Mouse (Mus musculus): ENCODE data around the gene Stard13. TPM values are rescaled to one million over a fixed set of nuclear protein-coding genes. Genes with fewer than 3 reads are reported as not detected.
A peak's percentile ranks its signal among the peaks of the same experiment; 100 is the strongest.

Stard13 gene
- total and polyA plus RNA-seq, 2 experiments: 7.8 to 21.3 TPM

- Histone ChIP-seq H3K27me3 (ENCODE audit: control insufficient read depth, insufficient read depth, low read length) (no peaks in the 10 kb centered on the region), H3K4me3 (ENCODE audit: insufficient read depth, low read depth, low read length) (no peak overlapping the region), H3K4me1 (ENCODE audit: control insufficient read depth, insufficient read depth, low read length) (peaks cover 40% of the 10 kb centered on the region), H3K9ac (ENCODE audit: low read depth, low read length) (peak overlapping the region; percentile 47; the same call in 1 of the 2 replicates), H3K36me3 (ENCODE audit: control insufficient read depth, insufficient read depth, low read length) (no peaks in the 10 kb centered on the region), H3K79me2 (ENCODE audit: control insufficient read depth, insufficient read depth, low read length) (peaks cover 41% of the 10 kb centered on the region; the same call in 1 of the 2 replicates), H3K27ac (replicated peaks; ENCODE audit: insufficient read depth, low read depth, low read length) (peak overlapping the region; percentile 76)
- TF ChIP-seq POLR2A (IDR thresholded peaks at IDR 0.05; ENCODE audit: extremely low read depth, insufficient read depth, low read length): no peak
- no peak for TF ChIP-seq CTCF (IDR thresholded peaks at IDR 0.05; ENCODE audit: low read depth, low read length)
- 25% methylated on average over 5 of the region's 5 CpGs for WGBS
- DNase-seq (ENCODE audit: extremely low read depth, low read depth, low spot score): peak; percentile 95
Measured at GRCm38 (mm10) chr5:151166266-151166665, 67.4 kb downstream of the Stard13 start.

- Histone ChIP-seq H3K4me1 (ENCODE audit: control insufficient read depth, insufficient read depth, low read length) (peaks cover 34% of the 10 kb centered on the region), H3K27me3 (ENCODE audit: control insufficient read depth, insufficient read depth, low read length) (no peaks in the 10 kb centered on the region), H3K9ac (ENCODE audit: low read depth, low read length) (no peak overlapping the region), H3K36me3 (ENCODE audit: control insufficient read depth, insufficient read depth, low read length) (no peaks in the 10 kb centered on the region), H3K79me2 (ENCODE audit: control insufficient read depth, insufficient read depth, low read length) (peaks cover 44% of the 10 kb centered on the region), H3K4me3 (ENCODE audit: insufficient read depth, low read depth, low read length) (no peak overlapping the region), H3K27ac (replicated peaks; ENCODE audit: insufficient read depth, low read depth, low read length) (no peak overlapping the region)
- no peak for DNase-seq (ENCODE audit: extremely low read depth, low read depth, low spot score)
- no peak for TF ChIP-seq POLR2A (IDR thresholded peaks at IDR 0.05; ENCODE audit: extremely low read depth, insufficient read depth, low read length)
- no peak for TF ChIP-seq CTCF (IDR thresholded peaks at IDR 0.05; ENCODE audit: low read depth, low read length)
- 57% methylated on average over 6 of the region's 6 CpGs for WGBS
Measured at GRCm38 (mm10) chr5:151165381-151166016, 68.1 kb downstream of the Stard13 start.

GRCm38 (mm10) chr5:151164815-151165214 lies 68.8 kb downstream of the Stard13 start:
- peaks cover 29% of the 10 kb centered on the region for H3K4me1 ChIP-seq (ENCODE audit: control insufficient read depth, insufficient read depth, low read length)
- no peak for TF ChIP-seq POLR2A (IDR thresholded peaks at IDR 0.05; ENCODE audit: extremely low read depth, insufficient read depth, low read length)
- H3K36me3 ChIP-seq (ENCODE audit: control insufficient read depth, insufficient read depth, low read length): no peaks in the 10 kb centered on the region
- H3K27me3 ChIP-seq (ENCODE audit: control insufficient read depth, insufficient read depth, low read length): no peaks in the 10 kb centered on the region
- DNase-seq (ENCODE audit: extremely low read depth, low read depth, low spot score): no peak
- H3K27ac ChIP-seq (replicated peaks; ENCODE audit: insufficient read depth, low read depth, low read length): no peak overlapping the region
- no peak overlapping the region for H3K4me3 ChIP-seq (ENCODE audit: insufficient read depth, low read depth, low read length)
- WGBS: 79% methylated on average over 4 of the region's 4 CpGs
- H3K79me2 ChIP-seq (ENCODE audit: control insufficient read depth, insufficient read depth, low read length): peaks cover 44% of the 10 kb centered on the region
- no peak overlapping the region for H3K9ac ChIP-seq (ENCODE audit: low read depth, low read length)

- H3K4me3 ChIP-seq (ENCODE audit: insufficient read depth, low read depth, low read length): no peak overlapping the region
- peaks cover 38% of the 10 kb centered on the region for H3K79me2 ChIP-seq (ENCODE audit: control insufficient read depth, insufficient read depth, low read length)
- TF ChIP-seq CTCF (IDR thresholded peaks at IDR 0.05; ENCODE audit: low read depth, low read length) (no peak), POLR2A (IDR thresholded peaks at IDR 0.05; ENCODE audit: extremely low read depth, insufficient read depth, low read length) (no peak)
- peaks cover 22% of the 10 kb centered on the region for H3K4me1 ChIP-seq (ENCODE audit: control insufficient read depth, insufficient read depth, low read length)
- no peaks in the 10 kb centered on the region for H3K27me3 ChIP-seq (ENCODE audit: control insufficient read depth, insufficient read depth, low read length)
- H3K36me3 ChIP-seq (ENCODE audit: control insufficient read depth, insufficient read depth, low read length): no peaks in the 10 kb centered on the region
- H3K27ac ChIP-seq (replicated peaks; ENCODE audit: insufficient read depth, low read depth, low read length): peak overlapping the region; percentile 69
- 25% methylated on average over 3 of the region's 3 CpGs for WGBS
- peak; percentile 71 for DNase-seq (ENCODE audit: extremely low read depth, low read depth, low spot score)
- H3K9ac ChIP-seq (ENCODE audit: low read depth, low read length): no peak overlapping the region
Measured at GRCm38 (mm10) chr5:151162642-151163041, 71.0 kb downstream of the Stard13 start.

GRCm38 (mm10) chr5:151155247-151155646 lies 78.4 kb downstream of the Stard13 start:
- 100% methylated on average over 1 of the region's 1 CpGs for WGBS
- Histone ChIP-seq H3K27me3 (ENCODE audit: control insufficient read depth, insufficient read depth, low read length) (no peaks in the 10 kb centered on the region), H3K4me3 (ENCODE audit: insufficient read depth, low read depth, low read length) (no peak overlapping the region), H3K4me1 (ENCODE audit: control insufficient read depth, insufficient read depth, low read length) (peaks cover 26% of the 10 kb centered on the region), H3K36me3 (ENCODE audit: control insufficient read depth, insufficient read depth, low read length) (no peaks in the 10 kb centered on the region), H3K27ac (replicated peaks; ENCODE audit: insufficient read depth, low read depth, low read length) (peak overlapping the region; percentile 63; the same call in 1 of the 2 replicates), H3K79me2 (ENCODE audit: control insufficient read depth, insufficient read depth, low read length) (peaks cover 54% of the 10 kb centered on the region), H3K9ac (ENCODE audit: low read depth, low read length) (no peak overlapping the region)
- no peak for DNase-seq (ENCODE audit: extremely low read depth, low read depth, low spot score)
- no peak for TF ChIP-seq CTCF (IDR thresholded peaks at IDR 0.05; ENCODE audit: low read depth, low read length)
- no peak for TF ChIP-seq POLR2A (IDR thresholded peaks at IDR 0.05; ENCODE audit: extremely low read depth, insufficient read depth, low read length)

GRCm38 (mm10) chr5:151154780-151155179 lies 78.9 kb downstream of the Stard13 start:
- TF ChIP-seq CTCF (IDR thresholded peaks at IDR 0.05; ENCODE audit: low read depth, low read length) (no peak), POLR2A (IDR thresholded peaks at IDR 0.05; ENCODE audit: extremely low read depth, insufficient read depth, low read length) (no peak)
- Histone ChIP-seq H3K9ac (ENCODE audit: low read depth, low read length) (no peak overlapping the region), H3K27ac (replicated peaks; ENCODE audit: insufficient read depth, low read depth, low read length) (peak overlapping the region; percentile 63), H3K79me2 (ENCODE audit: control insufficient read depth, insufficient read depth, low read length) (peaks cover 58% of the 10 kb centered on the region), H3K36me3 (ENCODE audit: control insufficient read depth, insufficient read depth, low read length) (no peaks in the 10 kb centered on the region), H3K27me3 (ENCODE audit: control insufficient read depth, insufficient read depth, low read length) (no peaks in the 10 kb centered on the region), H3K4me1 (ENCODE audit: control insufficient read depth, insufficient read depth, low read length) (peaks cover 26% of the 10 kb centered on the region), H3K4me3 (ENCODE audit: insufficient read depth, low read depth, low read length) (no peak overlapping the region)
- no peak for DNase-seq (ENCODE audit: extremely low read depth, low read depth, low spot score)
- WGBS: 53% methylated on average over 3 of the region's 3 CpGs
